Mouse (Mus musculus) olfactory bulb, adult 2 months (tissue): ENCODE measurements at regions not wholly inside any gene's neighbourhood (a gene's known extent, or its start where the extent isn't known, plus 50 kb on each side); places are given as distances from the start of the nearest gene placed in this dataset.

Experiments
- H3K27ac ChIP-seq: fragments of 200-500 bp; 2 replicates; pipeline ENCODE4 v1.5.1; 2012; ENCODE audit warnings: low read depth, low read length; ENCODE audit not compliant: insufficient read depth
- H3K4me1 ChIP-seq: fragments of 200-500 bp; 2 replicates; pipeline ENCODE4 v1.6.1; 2012; ENCODE audit warnings: low read length; ENCODE audit not compliant: control insufficient read depth, insufficient read depth
- H3K4me3 ChIP-seq: fragments of 200-500 bp; 2 replicates; pipeline ENCODE4 v1.5.1; 2012; ENCODE audit warnings: mild to moderate bottlenecking, low read depth, low read length, moderate library complexity; ENCODE audit not compliant: insufficient read depth
- CTCF ChIP-seq: fragments of 200-500 bp; IDR thresholded peaks from 2 replicates; pipeline ENCODE4 v1.5.1; 2012; ENCODE audit warnings: low read depth, mild to moderate bottlenecking, low read length, moderate library complexity; ENCODE audit not compliant: insufficient read depth
- POLR2A ChIP-seq: fragments of 200-500 bp; IDR thresholded peaks from 2 replicates; pipeline ENCODE4 v1.6.1; 2012; ENCODE audit warnings: mild to moderate bottlenecking, low read depth, low read length, moderate library complexity; ENCODE audit not compliant: insufficient read depth
- WGBS: fragments of 180-500 bp; shearing (Covaris S2); methylation state at CpG from one replicate; pipeline ENCODE4 v1.1.7; 2018; 5-methylcytosine and 5-hydroxymethylcytosine counted together

- WGBS, result 90% methylated on average over 20 of the region's 20 CpGs
- Histone ChIP-seq H3K4me1 (no peaks in the 10 kb centered on the region), H3K4me3 (no peak overlapping the region), H3K27ac (no peak overlapping the region)
- TF ChIP-seq POLR2A, result no peak
- no peak for TF ChIP-seq CTCF
Measured at GRCm38 (mm10) chr1:71837039-71837648, 184.1 kb upstream of the Fn1 start.

GRCm38 (mm10) chr1:71830379-71830778 is 177.4 kb upstream of the Fn1 start:
- TF ChIP-seq POLR2A, result no peak
- Histone ChIP-seq H3K4me3 (no peak overlapping the region), H3K4me1 (no peaks in the 10 kb centered on the region; the same call in 1 of the 2 replicates), H3K27ac (no peak overlapping the region)
- WGBS, result 96% methylated on average over 6 of the region's 6 CpGs

GRCm38 (mm10) chr1:71824410-71824809 is 171.4 kb upstream of the Fn1 start:
- TF ChIP-seq POLR2A (no peak), CTCF (no peak)
- no peak overlapping the region for H3K4me3 ChIP-seq
- H3K27ac ChIP-seq, result peak overlapping the region; percentile 77; the same call in 1 of the 2 replicates
- no peaks in the 10 kb centered on the region; the same call in 1 of the 2 replicates for H3K4me1 ChIP-seq
- WGBS, result 32% methylated on average over 5 of the region's 5 CpGs

GRCm38 (mm10) chr1:71822123-71822522 is 169.1 kb upstream of the Fn1 start:
- TF ChIP-seq CTCF (no peak), POLR2A (no peak)
- Histone ChIP-seq H3K27ac (no peak overlapping the region), H3K4me1 (no peaks in the 10 kb centered on the region; the same call in 1 of the 2 replicates), H3K4me3 (no peak overlapping the region)
- 53% methylated on average over 3 of the region's 3 CpGs for WGBS

- Histone ChIP-seq H3K4me3 (no peak overlapping the region), H3K27ac (no peak overlapping the region), H3K4me1 (no peaks in the 10 kb centered on the region)
- WGBS, result 86% methylated on average over 7 of the region's 7 CpGs
- TF ChIP-seq CTCF, result no peak
- no peak for TF ChIP-seq POLR2A
Measured at GRCm38 (mm10) chr1:71821099-71821498, 168.1 kb upstream of the Fn1 start.

GRCm38 (mm10) chr1:71816306-71816705 is 163.3 kb upstream of the Fn1 start:
- H3K4me1 ChIP-seq, result no peaks in the 10 kb centered on the region
- WGBS, result 77% methylated on average over 9 of the region's 9 CpGs
- no peak overlapping the region for H3K27ac ChIP-seq
- no peak overlapping the region for H3K4me3 ChIP-seq
- TF ChIP-seq POLR2A (no peak), CTCF (no peak)

GRCm38 (mm10) chr1:71814141-71814540 is 161.1 kb upstream of the Fn1 start:
- Histone ChIP-seq H3K4me3 (no peak overlapping the region), H3K4me1 (no peaks in the 10 kb centered on the region), H3K27ac (no peak overlapping the region)
- 81% methylated on average over 4 of the region's 4 CpGs for WGBS
- TF ChIP-seq CTCF (no peak), POLR2A (no peak)

GRCm38 (mm10) chr1:71812171-71812695 is 159.2 kb upstream of the Fn1 start:
- whole genome bisulfite sequencing, result 96% methylated on average over 11 of the region's 11 CpGs
- no peak for TF ChIP-seq POLR2A
- Histone ChIP-seq H3K27ac (no peak overlapping the region), H3K4me1 (no peaks in the 10 kb centered on the region), H3K4me3 (no peak overlapping the region)

GRCm38 (mm10) chr1:71811196-71811788 is 158.3 kb upstream of the Fn1 start:
- no peak overlapping the region for H3K4me3 ChIP-seq
- TF ChIP-seq POLR2A (no peak), CTCF (no peak)
- WGBS, result 84% methylated on average over 11 of the region's 11 CpGs
- H3K4me1 ChIP-seq, result no peaks in the 10 kb centered on the region
- H3K27ac ChIP-seq, result no peak overlapping the region

- 58% methylated on average over 1 of the region's 1 CpGs for WGBS
- no peak for TF ChIP-seq POLR2A
- TF ChIP-seq CTCF, result no peak
- Histone ChIP-seq H3K27ac (no peak overlapping the region), H3K4me1 (no peaks in the 10 kb centered on the region), H3K4me3 (no peak overlapping the region)
Measured at GRCm38 (mm10) chr1:71808005-71808404, 155.0 kb upstream of the Fn1 start.
